Comparison of ENCODE assay signal across 27 mouse cellular contexts in the genomic region with DNA sequence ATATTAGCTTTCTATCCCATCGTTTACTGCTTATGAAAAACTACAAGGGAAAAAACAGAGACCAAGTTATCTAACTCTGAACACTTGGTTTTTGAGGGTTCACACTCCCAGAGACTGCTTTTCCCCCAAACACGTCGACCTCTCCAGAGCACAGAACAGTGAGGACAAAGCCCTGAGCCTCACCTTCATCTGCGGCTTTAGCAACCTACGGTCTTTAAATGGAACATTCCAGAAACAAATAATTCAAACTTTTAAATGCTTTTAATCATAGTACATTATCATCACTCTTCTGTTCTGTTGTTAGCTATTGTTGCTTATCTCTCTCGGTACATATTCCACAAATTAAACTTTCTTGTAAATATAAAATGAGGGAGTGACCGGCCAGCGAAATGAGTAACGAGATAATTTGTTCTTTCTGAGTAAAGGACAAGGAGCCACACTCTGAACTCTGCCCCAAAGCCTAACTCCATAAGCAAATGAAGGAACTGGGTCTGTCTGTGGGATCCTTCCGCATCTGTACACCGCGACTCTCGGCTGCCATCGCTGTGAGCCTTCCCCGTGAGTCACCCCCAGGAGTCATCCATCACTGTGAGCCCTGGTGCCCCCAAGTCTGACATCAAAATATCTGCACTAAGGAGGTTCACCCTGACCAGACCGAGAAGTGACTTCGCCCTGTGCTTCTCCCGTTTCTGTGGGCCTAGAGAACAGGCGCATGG.
DNase-seq lines count a peak whose midpoint lies in the region; ATAC-seq lines count a peak whose summit lies in the region.
"Had no signal": no experiment of that assay in that cellular context is flagged by ENCODE, and none has a peak within 500 bp of the region (broad histone marks: within the 10 kb centered on the region; RNA-seq: fewer than 3 reads in every experiment).

No protein-coding gene starts in this region.

- H3K27me3 ChIP-seq in stomach, embryonic 16.5 days (ENCODE audit: control insufficient read depth, insufficient read depth, low read length), result no peaks in the 10 kb centered on the region
- H3K27me3 ChIP-seq in hindbrain, embryonic 14.5 days (ENCODE audit: control insufficient read depth, insufficient read depth, low read length), result no peaks in the 10 kb centered on the region; the same call in 1 of the 2 replicates
- H3K27me3 ChIP-seq: CH12.LX; embryonic facial prominence, embryonic 13.5 days; embryonic facial prominence, embryonic 15.5 days; forebrain, embryonic 15.5 days; Patski had no signal

- H3K36me3 ChIP-seq in stomach, embryonic 16.5 days (ENCODE audit: control insufficient read depth, insufficient read depth, low read length), result no peaks in the 10 kb centered on the region
- no peaks in the 10 kb centered on the region for H3K36me3 ChIP-seq in hindbrain, embryonic 14.5 days (replicated peaks; ENCODE audit: control insufficient read depth, insufficient read depth)
- H3K36me3 ChIP-seq: embryonic facial prominence, embryonic 13.5 days; embryonic facial prominence, embryonic 15.5 days; forebrain, embryonic 10.5 days; forebrain, embryonic 12.5 days; forebrain, embryonic 15.5 days had no signal

- H3K27ac ChIP-seq in stomach, embryonic 16.5 days (ENCODE audit: low read length), result no peak overlapping the region; the same call in 1 of the 2 replicates
- no peak overlapping the region for H3K27ac ChIP-seq in hindbrain, embryonic 14.5 days
- H3K27ac ChIP-seq: embryonic facial prominence, embryonic 13.5 days; embryonic facial prominence, embryonic 15.5 days; forebrain, embryonic 10.5 days; forebrain, embryonic 12.5 days; forebrain, embryonic 15.5 days had no signal

- no peak overlapping the region for H3K4me3 ChIP-seq in stomach, embryonic 16.5 days (replicated peaks; ENCODE audit: low read length)
- H3K4me3 ChIP-seq in hindbrain, embryonic 14.5 days (replicated peaks; ENCODE audit: low read length), result no peak overlapping the region
- H3K4me3 ChIP-seq: embryonic facial prominence, embryonic 13.5 days; embryonic facial prominence, embryonic 15.5 days; erythroblast, embryonic 14.5 days; forebrain, embryonic 10.5 days; forebrain, embryonic 12.5 days; forebrain, embryonic 15.5 days had no signal

- H3K9me3 ChIP-seq in stomach, embryonic 16.5 days (replicated peaks; ENCODE audit: control insufficient read depth, low read length), result no peaks in the 10 kb centered on the region
- H3K9me3 ChIP-seq in hindbrain, embryonic 14.5 days (ENCODE audit: control insufficient read depth, low read length), result no peaks in the 10 kb centered on the region
- H3K9me3 ChIP-seq: embryonic facial prominence, embryonic 13.5 days; embryonic facial prominence, embryonic 15.5 days; forebrain, embryonic 12.5 days; forebrain, embryonic 15.5 days; G1E had no signal

- H3K4me2 ChIP-seq in stomach, embryonic 16.5 days (ENCODE audit: low read depth, low read length), result no peak overlapping the region
- H3K4me2 ChIP-seq in hindbrain, embryonic 14.5 days (replicated peaks), result no peak overlapping the region
- H3K4me2 ChIP-seq: embryonic facial prominence, embryonic 13.5 days; embryonic facial prominence, embryonic 15.5 days; forebrain, embryonic 12.5 days; forebrain, embryonic 15.5 days had no signal

- no peak overlapping the region for H3K9ac ChIP-seq in stomach, embryonic 16.5 days (ENCODE audit: low read length)
- H3K9ac ChIP-seq in hindbrain, embryonic 14.5 days, result no peak overlapping the region
- H3K9ac ChIP-seq: embryonic facial prominence, embryonic 13.5 days; embryonic facial prominence, embryonic 15.5 days; forebrain, embryonic 12.5 days; forebrain, embryonic 15.5 days; forebrain, postnatal 0 days had no signal

- WGBS in stomach, embryonic 16.5 days, result 65% methylated on average over 19 of the region's 19 CpGs
- WGBS in hindbrain, embryonic 14.5 days, result 90% methylated on average over 19 of the region's 19 CpGs

- ATAC-seq in stomach, embryonic 16.5 days (ENCODE audit: insufficient read depth, low FRiP score), result peak; percentile 81
- ATAC-seq in hindbrain, embryonic 14.5 days (ENCODE audit: low FRiP score), result no peak
- ATAC-seq: activated CD4-positive, CD25-positive, alpha-beta regulatory T cell, adult 4 months; CD4-positive, CD25-positive, alpha-beta regulatory T cell, adult 4 months; forebrain, embryonic 15.5 days; forebrain, postnatal 0 days; Patski had no signal

- DNase-seq in heart, adult 11 months, result peak; percentile 81
- no peak for DNase-seq in heart, adult 9 months (ENCODE audit: low spot score in 2 of 2)
- DNase-seq in hindbrain, embryonic 14.5 days (ENCODE audit: low spot score), result no peak
- no peak for DNase-seq in cerebellum, adult 18-20 months
- DNase-seq: adrenal gland, adult 8-10 months; adrenal gland, postnatal 14 days; adrenal gland, postnatal 36 days; B cell, adult 2 months; cerebellum, adult 11-12 months; cerebellum, adult 8-10 months; cerebellum, adult 9-11 months; cerebellum, postnatal 14 days; cerebellum, postnatal 36 days; embryo, embryonic 11 days; forebrain, postnatal 0 days had no signal

- no peaks in the 10 kb centered on the region for H3K4me1 ChIP-seq in stomach, embryonic 16.5 days (ENCODE audit: control insufficient read depth, insufficient read depth, low read length)
- no peaks in the 10 kb centered on the region for H3K4me1 ChIP-seq in hindbrain, embryonic 14.5 days (replicated peaks; ENCODE audit: control insufficient read depth, insufficient read depth, low read length)
- H3K4me1 ChIP-seq: forebrain, embryonic 10.5 days; forebrain, embryonic 15.5 days had no signal
